Mouse (Mus musculus) forebrain, embryonic 14.5 days (tissue): ENCODE measurements around the gene Mief1. TPM values are rescaled to one million over a fixed set of nuclear protein-coding genes. Genes with fewer than 3 reads are reported as not detected.

Experiments used
- ATAC-seq: fragments of 200-750 bp; cut with Nextera tagmentation; 2 replicates; pipeline ENCODE4 v1.8.0; 2017; ENCODE audit warnings: mild to moderate bottlenecking, moderate library complexity
- DNase-seq: peaks from one replicate; pipeline ENCODE4 v3.0.0-alpha.2; 2015; ENCODE audit warnings: low spot score
- H3K27ac ChIP-seq: fragments of 300-500 bp; sonication (generic); 2 replicates; pipeline ENCODE4 v1.5.1; 2014; ENCODE audit warnings: low read depth, mild to moderate bottlenecking, control low read depth, low read length, moderate library complexity
- H3K27me3 ChIP-seq: fragments of 300-500 bp; sonication (generic); replicated peaks from 2 replicates; pipeline ENCODE4 v1.6.1; 2014; ENCODE audit warnings: low read length, control low read depth, mixed read lengths; ENCODE audit not compliant: control insufficient read depth, insufficient read depth
- H3K36me3 ChIP-seq: fragments of 300-500 bp; sonication (generic); 2 replicates; pipeline ENCODE4 v1.6.1; 2014; ENCODE audit warnings: low read length, control low read depth; ENCODE audit not compliant: control insufficient read depth, insufficient read depth
- H3K4me1 ChIP-seq: fragments of 300-500 bp; sonication (generic); 2 replicates; pipeline ENCODE4 v1.6.1; 2014; ENCODE audit warnings: antibody characterized with exemption, low read length, control low read depth; ENCODE audit not compliant: control insufficient read depth, insufficient read depth
- H3K4me2 ChIP-seq: fragments of 300-500 bp; sonication (generic); 2 replicates; pipeline ENCODE4 v1.6.1; 2014; ENCODE audit warnings: mild to moderate bottlenecking, control low read depth, low read length
- H3K4me3 ChIP-seq: fragments of 300-500 bp; sonication (generic); 2 replicates; pipeline ENCODE4 v1.5.1; 2014; ENCODE audit warnings: low read depth, low read length, control low read depth
- H3K9ac ChIP-seq: fragments of 300-500 bp; sonication (generic); 2 replicates; pipeline ENCODE4 v1.6.1; 2014; ENCODE audit warnings: mild to moderate bottlenecking, low read length, control low read depth, moderate library complexity
- H3K9me3 ChIP-seq: fragments of 300-500 bp; sonication (generic); replicated peaks from 2 replicates; pipeline ENCODE4 v1.6.1; 2016; ENCODE audit warnings: low read length, control low read depth, mixed read lengths; ENCODE audit not compliant: control insufficient read depth
- WGBS: fragments of 180-500 bp; shearing (Covaris S2); extraction: QIAGEN DNeasy Blood & Tissue Kit; methylation state at CpG from one replicate; pipeline ENCODE4 v1.1.7; 2014; 5-methylcytosine and 5-hydroxymethylcytosine counted together
- polyA plus RNA-seq: library from polyadenylated mRNA; unstranded; fragments of >200 nt; fragmentation: Nextera tagmentation; extraction: Ambion mirVana; gene quantifications from 2 replicates; pipeline ENCODE4 v1.2.1, GENCODE M21; 2014

The Mief1 gene
- polyA plus RNA-seq, result 28.3 and 37.0 TPM in 2 replicates

DNA sequence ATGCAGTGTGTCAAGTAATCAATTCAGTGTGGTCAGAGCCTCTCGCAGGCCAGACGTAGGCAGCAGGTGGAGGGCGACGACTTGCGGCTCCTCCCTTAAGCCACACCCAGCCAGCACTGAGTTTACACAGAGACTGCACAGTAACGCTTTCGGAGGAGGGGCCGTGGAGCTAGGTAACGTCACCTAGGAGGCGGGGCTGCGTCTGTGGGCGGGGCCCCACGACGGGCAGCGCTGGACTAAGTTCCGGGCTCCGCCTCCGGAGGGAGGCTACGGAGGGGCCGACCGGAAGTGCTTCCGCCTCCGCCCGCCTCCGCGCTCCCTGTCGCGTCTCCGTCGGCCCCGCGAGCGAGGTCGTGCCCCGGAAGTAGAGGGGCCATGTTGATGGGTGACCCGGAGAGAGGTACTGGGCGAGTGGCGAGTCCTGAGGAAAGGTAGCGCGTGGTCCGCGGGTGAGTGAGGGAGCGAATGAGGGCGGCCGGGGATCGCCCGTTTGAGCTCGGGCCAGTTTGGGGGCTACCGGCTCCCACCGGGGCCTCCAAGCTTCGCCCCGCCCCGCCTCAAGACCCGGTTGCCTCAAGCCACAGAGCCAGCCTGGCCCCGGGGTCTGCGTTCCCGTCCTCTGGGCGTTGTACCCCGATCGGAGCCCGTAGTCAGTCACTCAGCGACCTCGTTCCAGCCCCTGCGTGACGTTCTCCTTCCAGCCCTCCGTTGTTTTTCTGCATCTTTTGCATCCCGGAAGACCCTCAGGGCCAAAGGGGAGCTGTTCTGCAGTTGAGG, at the start of gene Mief1:
Mief1 (plus strand) TSS at position 286 of the 777 bp plus-strand sequence.
- peak within 1 kb of the TSS; percentile 90 for H3K4me3 ChIP-seq
- no peaks in the 10 kb centered on the region for H3K27me3 ChIP-seq
- H3K9ac ChIP-seq, result peak within 1 kb of the TSS; percentile 87
- H3K9me3 ChIP-seq, result no peaks in the 10 kb centered on the region
- peaks cover 32% of the 10 kb centered on the region for H3K36me3 ChIP-seq
- under 1% methylated on average over 67 of the region's 67 CpGs for WGBS
- ATAC-seq (peak; percentile 98), DNase-seq (peak; percentile 97)
- peak within 1 kb of the TSS; percentile 77 for H3K27ac ChIP-seq
- peaks cover 5% of the 10 kb centered on the region; the same call in 1 of the 2 replicates for H3K4me1 ChIP-seq
- H3K4me2 ChIP-seq, result peak within 1 kb of the TSS; percentile 94

DNA sequence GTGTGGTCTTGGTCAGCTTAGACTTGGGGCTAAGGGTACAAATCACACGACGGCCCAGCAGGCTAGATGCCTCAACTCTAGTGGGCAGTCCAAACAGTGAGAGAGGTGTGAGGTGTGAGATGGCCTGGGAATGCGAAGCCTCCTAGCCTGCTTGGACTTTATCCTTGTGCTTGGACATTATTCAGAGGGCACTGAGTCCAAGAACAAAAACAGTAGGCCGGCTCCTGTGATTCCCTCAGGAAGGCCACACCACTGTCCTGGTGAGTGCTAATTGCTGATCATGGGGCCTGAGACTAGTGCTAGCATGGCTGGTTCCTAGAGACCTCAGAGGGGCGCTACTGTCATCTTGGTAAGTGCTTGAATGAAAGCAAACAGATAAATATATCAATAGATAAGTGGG, 44.9 kb upstream of the Mief1 start:
- no peak for ATAC-seq
- H3K9ac ChIP-seq, result no peak overlapping the region
- no peaks in the 10 kb centered on the region for H3K36me3 ChIP-seq
- no peaks in the 10 kb centered on the region for H3K4me1 ChIP-seq
- H3K27ac ChIP-seq, result no peak overlapping the region
- no peak overlapping the region for H3K4me2 ChIP-seq
- H3K27me3 ChIP-seq, result no peaks in the 10 kb centered on the region
- H3K4me3 ChIP-seq, result no peak overlapping the region
- DNase-seq, result no peak
- 87% methylated on average over 5 of the region's 5 CpGs for WGBS
- H3K9me3 ChIP-seq, result no peaks in the 10 kb centered on the region

DNA sequence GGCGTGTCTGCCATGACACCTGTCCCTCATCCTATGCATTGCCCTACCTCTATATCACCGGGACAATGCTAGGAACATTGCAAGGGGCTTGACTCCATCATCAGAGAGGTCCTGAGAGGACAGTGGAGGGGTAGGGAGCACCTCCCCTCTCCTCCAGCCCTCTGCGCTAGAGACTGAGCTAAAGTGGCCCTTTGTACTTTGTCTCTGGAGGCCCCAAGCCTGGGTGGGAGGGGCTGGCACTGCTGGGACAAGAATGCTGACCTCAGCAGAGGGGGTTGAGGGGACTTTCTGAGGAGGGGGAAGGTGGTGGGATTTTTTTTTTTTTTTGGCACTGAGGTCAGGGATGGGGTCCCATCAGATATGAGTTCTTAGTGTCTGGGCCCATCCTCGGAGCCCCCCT, 43.7 kb upstream of the Mief1 start:
- Histone ChIP-seq H3K27me3 (no peaks in the 10 kb centered on the region), H3K9me3 (no peaks in the 10 kb centered on the region), H3K4me1 (no peaks in the 10 kb centered on the region), H3K27ac (no peak overlapping the region), H3K9ac (no peak overlapping the region), H3K4me2 (no peak overlapping the region), H3K36me3 (no peaks in the 10 kb centered on the region), H3K4me3 (no peak overlapping the region)
- DNase-seq (no peak), ATAC-seq (no peak)
- 70% methylated on average over 4 of the region's 4 CpGs for WGBS

DNA sequence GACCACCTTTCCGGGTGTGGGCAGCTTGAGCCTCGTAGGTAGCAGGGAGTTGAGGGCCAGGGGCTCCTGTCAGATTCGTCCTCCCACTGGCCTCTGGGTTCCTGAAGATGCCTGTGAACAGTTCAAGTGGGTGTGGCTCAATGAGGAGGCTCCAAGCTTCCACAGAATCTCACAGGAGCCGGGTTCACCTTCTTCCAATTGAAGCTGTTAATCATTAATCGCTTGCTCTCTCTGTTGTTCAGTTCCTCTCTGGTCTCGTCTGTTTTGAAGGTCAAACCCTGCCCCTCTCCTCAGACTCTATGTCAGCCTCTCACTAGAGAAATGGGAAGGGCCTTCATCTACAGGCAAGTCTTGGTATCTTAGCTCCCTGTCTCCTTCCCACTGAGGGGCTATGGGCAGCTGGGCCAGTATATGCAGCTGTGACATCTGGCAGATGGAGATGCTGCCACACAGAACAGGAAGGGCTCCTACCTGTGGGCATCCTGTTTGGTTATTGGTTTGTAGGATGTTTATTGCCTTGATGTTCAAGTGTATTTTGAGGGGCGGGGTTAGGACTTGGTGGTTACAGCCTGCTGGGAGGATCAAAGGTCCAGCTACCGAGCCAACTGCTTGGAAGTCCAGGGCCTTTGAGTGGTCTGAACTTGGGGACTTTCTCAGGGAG, 42.1 kb upstream of the Mief1 start:
- 84% methylated on average over 8 of the region's 8 CpGs for WGBS
- Histone ChIP-seq H3K4me3 (no peak overlapping the region), H3K9me3 (no peaks in the 10 kb centered on the region), H3K36me3 (no peaks in the 10 kb centered on the region), H3K4me1 (no peaks in the 10 kb centered on the region), H3K9ac (no peak overlapping the region), H3K27me3 (no peaks in the 10 kb centered on the region), H3K27ac (no peak overlapping the region), H3K4me2 (no peak overlapping the region)
- no peak for ATAC-seq
- DNase-seq, result no peak

DNA sequence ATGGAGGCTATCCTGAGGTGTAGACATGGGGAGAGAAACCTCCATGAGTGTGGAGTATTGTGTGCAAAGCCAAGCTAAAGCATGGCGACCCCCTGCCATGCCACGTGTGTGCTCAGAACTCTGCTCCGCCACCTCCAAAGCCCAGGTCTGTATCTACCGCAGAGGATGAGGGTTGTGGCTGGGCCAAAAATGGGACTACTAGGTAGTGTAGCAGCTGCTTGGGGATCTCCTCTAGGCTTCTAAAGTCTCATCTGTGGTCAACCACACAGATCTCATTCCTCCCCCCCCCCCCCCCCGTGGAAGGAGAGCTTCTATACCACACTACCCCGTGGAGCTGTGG, 41.6 kb upstream of the Mief1 start:
- no peak overlapping the region for H3K4me3 ChIP-seq
- ATAC-seq, result no peak
- H3K27ac ChIP-seq, result no peak overlapping the region
- no peaks in the 10 kb centered on the region for H3K4me1 ChIP-seq
- no peak for DNase-seq
- H3K36me3 ChIP-seq, result no peaks in the 10 kb centered on the region
- no peaks in the 10 kb centered on the region for H3K9me3 ChIP-seq
- H3K27me3 ChIP-seq, result no peaks in the 10 kb centered on the region
- H3K4me2 ChIP-seq, result no peak overlapping the region
- H3K9ac ChIP-seq, result no peak overlapping the region
- 88% methylated on average over 6 of the region's 6 CpGs for WGBS

DNA sequence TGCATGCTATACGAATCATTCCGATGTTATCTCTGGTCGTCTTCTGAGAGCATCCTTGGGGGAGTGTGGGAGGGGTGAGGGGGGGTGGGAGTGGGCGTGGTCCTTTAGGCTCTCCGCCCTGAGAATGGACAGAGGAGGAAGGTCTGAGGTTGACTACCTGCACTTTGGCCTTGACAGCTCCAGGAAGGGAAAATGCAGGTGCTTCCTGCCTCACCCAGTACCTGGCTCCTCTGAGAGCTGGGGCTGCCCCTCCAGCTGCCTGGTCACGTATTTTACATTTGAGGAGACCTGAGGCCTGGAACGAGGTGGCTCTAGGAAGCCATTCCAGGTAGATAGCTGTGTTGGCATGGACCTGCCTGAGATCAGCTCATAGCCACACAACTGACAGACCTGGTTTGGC, 41.0 kb upstream of the Mief1 start:
- Histone ChIP-seq H3K4me3 (no peak overlapping the region), H3K27ac (no peak overlapping the region), H3K9me3 (no peaks in the 10 kb centered on the region), H3K36me3 (no peaks in the 10 kb centered on the region), H3K27me3 (no peaks in the 10 kb centered on the region), H3K9ac (no peak overlapping the region), H3K4me1 (no peaks in the 10 kb centered on the region), H3K4me2 (no peak overlapping the region)
- ATAC-seq (no peak), DNase-seq (no peak)
- WGBS, result 90% methylated on average over 7 of the region's 7 CpGs

DNA sequence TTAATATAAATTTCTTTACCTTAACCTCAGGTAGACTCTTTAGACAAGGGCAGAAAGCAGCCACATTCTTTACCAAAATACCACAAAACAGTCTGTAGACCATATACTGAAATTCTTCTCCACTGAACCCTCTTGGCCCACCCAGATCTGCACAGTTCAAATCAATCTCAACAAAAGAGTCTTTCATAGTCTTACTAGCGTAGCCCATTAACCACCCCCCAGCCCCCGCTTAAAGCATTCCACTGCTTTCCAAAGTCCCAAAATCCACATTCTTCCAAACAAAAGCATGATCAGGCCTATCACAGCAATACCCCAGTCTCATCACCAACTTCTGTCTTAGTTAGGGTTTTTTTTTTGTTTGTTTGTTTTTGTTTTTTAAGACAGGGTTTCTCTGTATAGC, 34.3 kb upstream of the Mief1 start:
- Histone ChIP-seq H3K4me1 (no peaks in the 10 kb centered on the region), H3K36me3 (no peaks in the 10 kb centered on the region), H3K27me3 (no peaks in the 10 kb centered on the region), H3K9ac (no peak overlapping the region), H3K4me2 (no peak overlapping the region), H3K27ac (no peak overlapping the region), H3K4me3 (no peak overlapping the region), H3K9me3 (no peaks in the 10 kb centered on the region)
- DNase-seq, result no peak
- WGBS, result 48% methylated on average over 2 of the region's 2 CpGs
- ATAC-seq, result no peak

DNA sequence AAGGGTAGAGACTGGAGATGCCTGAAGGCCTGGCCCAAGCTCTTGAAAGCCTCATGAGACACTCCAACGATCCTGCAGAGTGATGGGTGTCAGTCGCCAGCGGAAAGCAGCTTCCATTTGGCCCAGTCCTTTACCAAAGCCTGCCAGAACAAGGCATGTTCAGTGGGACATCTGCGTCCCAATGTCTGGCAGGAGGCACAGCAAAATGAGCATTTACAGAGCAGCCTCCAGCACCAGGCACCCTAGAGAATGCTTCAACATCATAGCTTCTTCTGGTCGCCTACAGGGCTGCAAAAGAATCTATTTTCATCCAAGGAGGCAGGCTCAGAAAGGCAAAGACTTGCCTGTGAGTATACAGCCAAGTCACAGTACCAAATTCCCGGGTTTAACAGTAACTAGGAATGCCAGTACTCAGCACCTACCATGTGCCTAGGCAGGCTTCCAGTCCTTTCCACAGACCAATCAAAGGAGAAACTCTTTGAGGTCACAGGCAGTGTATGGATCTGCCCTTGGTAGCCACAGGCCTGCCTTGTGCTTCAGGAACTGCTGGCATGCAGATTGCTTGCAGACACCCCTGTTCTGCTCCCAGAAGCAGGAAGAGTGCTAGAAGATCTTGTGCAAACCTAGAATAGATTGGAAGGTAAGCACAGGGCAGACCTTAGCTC, 31.6 kb upstream of the Mief1 start:
- Histone ChIP-seq H3K4me3 (no peak overlapping the region), H3K27ac (no peak overlapping the region), H3K9ac (no peak overlapping the region), H3K36me3 (no peaks in the 10 kb centered on the region), H3K9me3 (no peaks in the 10 kb centered on the region), H3K27me3 (no peaks in the 10 kb centered on the region), H3K4me2 (no peak overlapping the region), H3K4me1 (no peaks in the 10 kb centered on the region)
- WGBS, result 79% methylated on average over 6 of the region's 6 CpGs
- DNase-seq, result no peak
- no peak for ATAC-seq

DNA sequence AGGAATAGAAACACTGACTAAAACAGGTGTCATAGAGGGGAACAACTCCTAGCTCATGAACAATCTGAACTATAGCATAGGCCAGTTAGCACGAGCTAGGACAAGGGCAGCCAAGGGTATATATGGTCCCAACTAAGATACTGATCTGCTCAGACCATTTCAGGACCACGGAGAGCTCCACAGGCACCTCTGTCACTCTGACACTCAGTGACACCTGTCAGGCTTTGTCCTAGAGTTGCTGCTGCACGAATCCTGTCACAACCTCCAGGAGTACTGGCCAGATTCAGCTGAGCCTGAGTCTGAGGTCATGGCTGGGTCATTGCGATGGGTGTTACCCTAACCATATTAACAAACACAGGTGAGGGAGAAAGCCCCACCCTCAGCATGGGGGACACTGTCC, 30.4 kb upstream of the Mief1 start:
- H3K27ac ChIP-seq, result no peak overlapping the region
- ATAC-seq (no peak), DNase-seq (no peak)
- WGBS, result 41% methylated on average over 4 of the region's 4 CpGs
- no peak overlapping the region for H3K4me2 ChIP-seq
- H3K9ac ChIP-seq, result no peak overlapping the region
- no peaks in the 10 kb centered on the region for H3K9me3 ChIP-seq
- H3K27me3 ChIP-seq, result no peaks in the 10 kb centered on the region
- H3K4me3 ChIP-seq, result no peak overlapping the region
- H3K4me1 ChIP-seq, result no peaks in the 10 kb centered on the region
- H3K36me3 ChIP-seq, result no peaks in the 10 kb centered on the region
